Mouse (Mus musculus) hindbrain, embryonic 10.5 days (tissue): ENCODE data around the gene Hps3. TPM values are rescaled to one million over a fixed set of nuclear protein-coding genes. Genes with fewer than 3 reads are reported as not detected.
"Not testable (repeated sequence)": the region's sequence is repeated elsewhere in the genome, so short reads cannot be mapped to it uniquely, and the experiment has no call there.

Experiments
- DNase-seq: peaks from one replicate; pipeline ENCODE4 v3.0.0-alpha.2; 2017; ENCODE audit warnings: low spot score
- H3K27ac ChIP-seq: fragments of 300-500 bp; sonication (generic); 2 replicates; pipeline ENCODE4 v1.5.1; 2016; ENCODE audit warnings: mild to moderate bottlenecking, moderate library complexity
- H3K27me3 ChIP-seq: fragments of 300-500 bp; sonication (generic); 2 replicates; pipeline ENCODE4 v1.6.1; 2016; ENCODE audit warnings: mild to moderate bottlenecking; ENCODE audit not compliant: poor library complexity, insufficient read depth, severe bottlenecking
- H3K36me3 ChIP-seq: fragments of 300-500 bp; sonication (generic); 2 replicates; pipeline ENCODE4 v1.6.1; 2016; ENCODE audit warnings: mild to moderate bottlenecking, moderate library complexity
- H3K4me1 ChIP-seq: fragments of 300-500 bp; sonication (generic); replicated peaks from 2 replicates; pipeline ENCODE4 v1.6.1; 2016; ENCODE audit warnings: mild to moderate bottlenecking
- H3K4me3 ChIP-seq: fragments of 300-500 bp; sonication (generic); 2 replicates; pipeline ENCODE4 v1.5.1; 2016; ENCODE audit warnings: mild to moderate bottlenecking, moderate library complexity
- H3K9me3 ChIP-seq: fragments of 300-500 bp; sonication (generic); 2 replicates; pipeline ENCODE4 v1.6.1; 2016; ENCODE audit warnings: mild to moderate bottlenecking, moderate library complexity
- WGBS: fragments of 180-500 bp; shearing (Covaris S2); methylation state at CpG from one replicate; pipeline ENCODE4 v1.1.7; 2016; 5-methylcytosine and 5-hydroxymethylcytosine counted together
- polyA plus RNA-seq: library from polyadenylated mRNA; unstranded; fragments of >200 nt; fragmentation: Nextera tagmentation; extraction: Ambion mirVana; gene quantifications from 2 replicates; pipeline ENCODE4 v1.2.1, GENCODE M21; 2016

Hps3 gene
- polyA plus RNA-seq, 1 experiment from 2014 or later, result 10.5 TPM

DNA sequence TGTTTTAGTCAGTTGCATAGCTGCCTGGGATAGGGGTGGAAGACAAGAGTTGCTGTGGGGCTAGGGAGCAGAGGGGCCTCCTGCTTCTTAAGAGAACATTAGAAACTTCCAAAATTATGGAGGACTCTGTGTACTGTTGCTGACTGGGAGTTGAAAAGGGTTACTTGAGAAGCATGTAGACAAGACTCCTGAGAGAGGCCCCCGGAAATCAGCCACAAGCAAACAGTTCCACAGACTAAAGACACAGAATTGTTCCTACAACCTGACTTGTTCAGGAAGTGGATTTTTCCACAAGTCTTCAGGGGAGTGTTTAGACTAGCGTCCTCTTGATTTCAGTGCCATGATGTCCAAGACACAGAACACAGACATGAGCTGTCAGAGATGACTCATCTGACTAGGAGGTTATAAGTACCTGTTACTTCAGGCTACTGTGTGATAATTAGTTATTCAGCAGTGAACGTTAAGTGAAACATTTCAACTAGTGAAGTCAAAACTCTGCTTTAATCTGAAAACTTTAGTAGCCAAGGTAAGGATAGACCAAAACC is 74.5 kb downstream of the Hps3 start:
- Histone ChIP-seq H3K27ac (peak overlapping the region; percentile 50; the same call in 1 of the 2 replicates), H3K9me3 (no peaks in the 10 kb centered on the region), H3K4me3 (no peak overlapping the region), H3K36me3 (no peaks in the 10 kb centered on the region), H3K27me3 (no peaks in the 10 kb centered on the region), H3K4me1 (peaks cover 36% of the 10 kb centered on the region)
- DNase-seq, result no peak
- 70% methylated on average over 3 of the region's 3 CpGs for WGBS

- 78% methylated on average over 1 of the region's 1 CpGs for WGBS
- Histone ChIP-seq H3K4me1 (peaks cover 51% of the 10 kb centered on the region), H3K36me3 (no peaks in the 10 kb centered on the region)
Observed at GRCm38 (mm10) chr3:19958983-19959382, 76.1 kb downstream of the Hps3 start.

GRCm38 (mm10) chr3:19958031-19958430 is 77.1 kb downstream of the Hps3 start:
- Histone ChIP-seq H3K4me3 (no peak overlapping the region), H3K27ac (no peak overlapping the region), H3K4me1 (peaks cover 61% of the 10 kb centered on the region), H3K9me3 (no peaks in the 10 kb centered on the region), H3K36me3 (no peaks in the 10 kb centered on the region), H3K27me3 (no peaks in the 10 kb centered on the region)
- no peak for DNase-seq

More at GRCm38 (mm10) chr3:19958983-19959382, 76.1 kb downstream of the Hps3 start:
- no peak overlapping the region for H3K27ac ChIP-seq
- H3K4me3 ChIP-seq, result no peak overlapping the region
- H3K9me3 ChIP-seq, result no peaks in the 10 kb centered on the region
- DNase-seq, result no peak
- no peaks in the 10 kb centered on the region for H3K27me3 ChIP-seq

GRCm38 (mm10) chr3:19956885-19957284 is 78.2 kb downstream of the Hps3 start, which contains the start of gene Cp:
Gene Cp, plus strand, starts transcription at chr3:19957054.
- Histone ChIP-seq H3K4me3 (peak within 1 kb of the TSS; percentile 16; the same call in 1 of the 2 replicates), H3K27me3 (no peaks in the 10 kb centered on the region), H3K9me3 (no peaks in the 10 kb centered on the region), H3K27ac (peak within 1 kb of the TSS; percentile 66), H3K36me3 (no peaks in the 10 kb centered on the region), H3K4me1 (peaks cover 64% of the 10 kb centered on the region)
- peak; percentile 34 for DNase-seq
- WGBS, result 22% methylated on average over 5 of the region's 5 CpGs

- Histone ChIP-seq H3K27me3 (no peaks in the 10 kb centered on the region), H3K4me3 (no peak overlapping the region), H3K4me1 (peaks cover 48% of the 10 kb centered on the region), H3K36me3 (no peaks in the 10 kb centered on the region), H3K27ac (peak overlapping the region; percentile 67; the same call in 1 of the 2 replicates), H3K9me3 (no peaks in the 10 kb centered on the region)
- peak; percentile 43 for DNase-seq
- 11% methylated on average over 3 of the region's 3 CpGs for WGBS
Observed at GRCm38 (mm10) chr3:19953865-19954264, 81.2 kb downstream of the Hps3 start.

DNA sequence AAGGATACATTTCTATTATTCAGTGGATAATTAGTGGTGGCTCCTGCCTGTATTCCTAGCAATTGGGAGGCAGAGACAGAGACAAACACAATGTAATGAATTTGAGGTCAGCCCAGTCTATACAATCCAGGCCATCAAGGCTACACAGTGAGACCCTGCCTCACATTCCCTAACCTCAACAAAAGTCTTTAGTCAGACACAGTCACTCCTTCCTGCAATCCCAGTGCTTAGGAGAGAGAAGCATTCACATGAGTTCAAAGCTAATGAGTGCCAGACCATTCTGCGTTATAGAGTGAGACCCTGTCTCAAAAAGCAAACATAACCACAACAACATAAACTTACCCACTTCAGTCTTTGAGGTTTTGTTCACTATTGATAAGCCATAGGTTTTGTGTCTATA is 81.7 kb downstream of the Hps3 start:
- Histone ChIP-seq H3K36me3 (no peaks in the 10 kb centered on the region), H3K4me1 (peaks cover 48% of the 10 kb centered on the region), H3K4me3 (no peak overlapping the region), H3K9me3 (no peaks in the 10 kb centered on the region), H3K27ac (peak overlapping the region; percentile 67; the same call in 1 of the 2 replicates), H3K27me3 (no peaks in the 10 kb centered on the region)
- WGBS, result 3% methylated on average over 1 of the region's 1 CpGs
- DNase-seq, result no peak

- 91% methylated on average over 1 of the region's 1 CpGs for WGBS
- not testable (repeated sequence) for H3K36me3 ChIP-seq, DNase-seq, H3K4me3 ChIP-seq, H3K27ac ChIP-seq, H3K9me3 ChIP-seq, H3K27me3 ChIP-seq
- peaks cover 17% of the 10 kb centered on the region for H3K4me1 ChIP-seq
Observed at GRCm38 (mm10) chr3:19949401-19949800, 85.7 kb downstream of the Hps3 start.

- Histone ChIP-seq H3K9me3 (no peaks in the 10 kb centered on the region), H3K27ac (no peak overlapping the region), H3K4me1 (peaks cover 9% of the 10 kb centered on the region), H3K4me3 (no peak overlapping the region), H3K36me3 (no peaks in the 10 kb centered on the region), H3K27me3 (no peaks in the 10 kb centered on the region)
- DNase-seq, result no peak
Observed at GRCm38 (mm10) chr3:19948552-19948951, 86.6 kb downstream of the Hps3 start.

Other genes with a start within 250 kb of the Hps3 start
- gene Cp, start 78.3 kb downstream of the Hps3 start, polyA plus RNA-seq, result 5.6 and 11.4 TPM in 2 replicates
- gene Hltf, start 22.5 kb upstream of the Hps3 start, polyA plus RNA-seq, result 14.5 and 20.2 TPM in 2 replicates
- gene Gyg, start 120.0 kb upstream of the Hps3 start, polyA plus RNA-seq, result 28.7 and 36.8 TPM in 2 replicates
- not detected in 2 replicates for gene Cpa3, start 206.9 kb upstream of the Hps3 start, polyA plus RNA-seq
- 0.10 TPM in 1 of 2 replicates, not detected in the other for gene Cpb1, start 240.4 kb upstream of the Hps3 start, polyA plus RNA-seq